Mouse (Mus musculus): ENCODE data around the gene Plekhm1. TPM values are rescaled to one million over a fixed set of nuclear protein-coding genes. Genes with fewer than 3 reads are reported as not detected.
"Not testable (repeated sequence)": the region's sequence is repeated elsewhere in the genome, so short reads cannot be mapped to it uniquely, and the experiment has no call there.

The Plekhm1 gene
- 10 to 100 TPM; 20.1 to 21.5 TPM for total RNA-seq (2021)
- long read RNA-seq, experiment 1, partial matches to known transcripts, result 2 of 3 reads
- long read RNA-seq, experiment 1, other reads (novel, unspliced or antisense), result 1 of 3 reads
- long read RNA-seq, experiment 2, partial matches to known transcripts, result 3 of 6 reads
- long read RNA-seq, experiment 2, other reads (novel, unspliced or antisense), result 3 of 6 reads

GRCm38 (mm10) chr11:103411981-103412949, at the start of gene Plekhm1:
Gene Plekhm1, minus strand, starts transcription at chr11:103412687.
- DNase-seq, result peak; percentile 96 to 98

- DNase-seq, result not testable (repeated sequence)
Measured at GRCm38 (mm10) chr11:103451105-103451504, 38.6 kb upstream of the Plekhm1 start.

GRCm38 (mm10) chr11:103449721-103450120, 37.2 kb upstream of the Plekhm1 start:
- DNase-seq, result not testable (repeated sequence)

GRCm38 (mm10) chr11:103443678-103444077, 31.2 kb upstream of the Plekhm1 start:
- DNase-seq, result no peak

- no peak for DNase-seq
Measured at GRCm38 (mm10) chr11:103436282-103436681, 23.8 kb upstream of the Plekhm1 start.

GRCm38 (mm10) chr11:103425031-103425430, 12.5 kb upstream of the Plekhm1 start:
- DNase-seq, result no peak

GRCm38 (mm10) chr11:103419667-103420066, 7.2 kb upstream of the Plekhm1 start:
- DNase-seq, result no peak

- DNase-seq, result no peak
Measured at GRCm38 (mm10) chr11:103419226-103419625, 6.7 kb upstream of the Plekhm1 start.

GRCm38 (mm10) chr11:103413516-103413915, 1.0 kb upstream of the Plekhm1 start:
- DNase-seq, result no peak

- no peak for DNase-seq
Measured at GRCm38 (mm10) chr11:103412950-103413423, 500 bp upstream of the Plekhm1 start.

- no peak for DNase-seq
Measured at GRCm38 (mm10) chr11:103411301-103411700, 1.2 kb downstream of the Plekhm1 start.

GRCm38 (mm10) chr11:103408880-103409279, 3.6 kb downstream of the Plekhm1 start:
- DNase-seq, result no peak

- DNase-seq, result not testable (repeated sequence)
Measured at GRCm38 (mm10) chr11:103407136-103407535, 5.4 kb downstream of the Plekhm1 start.

- DNase-seq, result peak in 1 of 2 experiments; percentile 64
Measured at GRCm38 (mm10) chr11:103406551-103406950, 5.9 kb downstream of the Plekhm1 start.

- DNase-seq, result no peak
Measured at GRCm38 (mm10) chr11:103405814-103406213, 6.7 kb downstream of the Plekhm1 start.

GRCm38 (mm10) chr11:103404618-103405017, 7.9 kb downstream of the Plekhm1 start:
- DNase-seq, result no peak

GRCm38 (mm10) chr11:103403776-103404175, 8.7 kb downstream of the Plekhm1 start:
- no peak for DNase-seq

GRCm38 (mm10) chr11:103402738-103403137, 9.7 kb downstream of the Plekhm1 start:
- no peak for DNase-seq

- DNase-seq, result peak; percentile 45 to 71
Measured at GRCm38 (mm10) chr11:103402198-103402597, 10.3 kb downstream of the Plekhm1 start.

- DNase-seq, result peak; percentile 58 to 60
Measured at GRCm38 (mm10) chr11:103399986-103400385, 12.5 kb downstream of the Plekhm1 start.

- DNase-seq, result peak in 1 of 2 experiments; percentile 19
Measured at GRCm38 (mm10) chr11:103399050-103399449, 13.4 kb downstream of the Plekhm1 start.

GRCm38 (mm10) chr11:103396682-103397081, 15.8 kb downstream of the Plekhm1 start:
- DNase-seq, result no peak

- DNase-seq, result no peak
Measured at GRCm38 (mm10) chr11:103396236-103396635, 16.3 kb downstream of the Plekhm1 start.
